Mouse (Mus musculus) erythroblast, embryonic 14.5 days (primary cell): ENCODE data around the gene D2hgdh. TPM values are rescaled to one million over a fixed set of nuclear protein-coding genes. Genes with fewer than 3 reads are reported as not detected.
"Not testable (repeated sequence)": the region's sequence is repeated elsewhere in the genome, so short reads cannot be mapped to it uniquely, and the experiment has no call there.

Experiments used
- H3K27me3 ChIP-seq: 2 replicates; pipeline ENCODE4 v1.6.1; 2012; ENCODE audit warnings: inconsistent platforms; ENCODE audit not compliant: control insufficient read depth
- H3K36me3 ChIP-seq: 2 replicates; pipeline ENCODE4 v1.6.1; 2012; ENCODE audit warnings: mild to moderate bottlenecking, inconsistent platforms; ENCODE audit not compliant: control insufficient read depth
- H3K4me1 ChIP-seq: 2 replicates; pipeline ENCODE4 v1.6.1; 2012; ENCODE audit warnings: inconsistent platforms; ENCODE audit not compliant: control insufficient read depth
- H3K4me3 ChIP-seq: replicated peaks from 2 replicates; pipeline ENCODE3; 2012; ENCODE audit warnings: moderate library complexity, mild to moderate bottlenecking, inconsistent platforms
- H3K9me3 ChIP-seq: 2 replicates; pipeline ENCODE4 v1.6.1; 2012; ENCODE audit warnings: low read length, inconsistent platforms, mixed read lengths; ENCODE audit not compliant: control insufficient read depth
- GATA1 ChIP-seq: IDR thresholded peaks from 2 replicates; pipeline ENCODE4 v1.6.1; 2012; ENCODE audit warnings: low read length, inconsistent platforms, mixed read lengths
- TAL1 ChIP-seq: IDR thresholded peaks from 3 replicates; pipeline ENCODE4 v1.6.1; 2012; ENCODE audit warnings: low read length, inconsistent platforms, mixed read lengths
- polyA plus RNA-seq: library from polyadenylated mRNA; stranded (reverse); fragments of >175 nt; gene quantifications from 2 replicates; pipeline ENCODE4 v1.2.3, GENCODE M21; 2012

Gene D2hgdh
- polyA plus RNA-seq, 1 experiment, result 0.14 TPM

GRCm38 (mm10) chr1:93823796-93824495 is 763 bp upstream of the D2hgdh start:
- Histone ChIP-seq H3K27me3 (no peaks in the 10 kb centered on the region), H3K4me1 (peaks cover 40% of the 10 kb centered on the region), H3K9me3 (no peaks in the 10 kb centered on the region), H3K4me3 (peak overlapping the region; percentile 75), H3K36me3 (peaks cover 57% of the 10 kb centered on the region)
- TF ChIP-seq GATA1, result no peak
- no peak for TF ChIP-seq TAL1

GRCm38 (mm10) chr1:93825105-93825674 is 481 bp downstream of the D2hgdh start:
- Histone ChIP-seq H3K36me3 (peaks cover 46% of the 10 kb centered on the region), H3K4me3 (peak overlapping the region; percentile 75), H3K4me1 (peaks cover 40% of the 10 kb centered on the region), H3K27me3 (no peaks in the 10 kb centered on the region), H3K9me3 (no peaks in the 10 kb centered on the region)
- TF ChIP-seq TAL1, result no peak
- TF ChIP-seq GATA1, result no peak

- no peaks in the 10 kb centered on the region for H3K27me3 ChIP-seq
- TF ChIP-seq TAL1 (no peak), GATA1 (no peak)
- H3K4me3 ChIP-seq, result peak overlapping the region; percentile 75
- H3K9me3 ChIP-seq, result no peaks in the 10 kb centered on the region
- peaks cover 39% of the 10 kb centered on the region for H3K36me3 ChIP-seq
- H3K4me1 ChIP-seq, result peaks cover 40% of the 10 kb centered on the region
These were observed 1.2 kb downstream of the D2hgdh start for GRCm38 (mm10) chr1:93825771-93826539.

GRCm38 (mm10) chr1:93826540-93826835 is 1.8 kb downstream of the D2hgdh start:
- peaks cover 40% of the 10 kb centered on the region for H3K4me1 ChIP-seq
- TF ChIP-seq TAL1, result no peak
- TF ChIP-seq GATA1, result no peak
- H3K4me3 ChIP-seq, result peak overlapping the region; percentile 75
- H3K27me3 ChIP-seq, result no peaks in the 10 kb centered on the region
- H3K9me3 ChIP-seq, result no peaks in the 10 kb centered on the region
- H3K36me3 ChIP-seq, result peaks cover 34% of the 10 kb centered on the region

GRCm38 (mm10) chr1:93832754-93833360 is 8.1 kb downstream of the D2hgdh start:
- not testable (repeated sequence) for H3K4me3 ChIP-seq, H3K9me3 ChIP-seq, H3K4me1 ChIP-seq, H3K27me3 ChIP-seq
- peaks cover 29% of the 10 kb centered on the region for H3K36me3 ChIP-seq

- H3K36me3 ChIP-seq, result peaks cover 29% of the 10 kb centered on the region
- no peak overlapping the region for H3K4me3 ChIP-seq
- H3K9me3 ChIP-seq, result no peaks in the 10 kb centered on the region
- H3K4me1 ChIP-seq, result peaks cover 5% of the 10 kb centered on the region
- H3K27me3 ChIP-seq, result no peaks in the 10 kb centered on the region
- TF ChIP-seq GATA1, result no peak
- no peak for TF ChIP-seq TAL1
These were observed 10.0 kb downstream of the D2hgdh start for GRCm38 (mm10) chr1:93834671-93835150.

- no peak for TF ChIP-seq TAL1
- TF ChIP-seq GATA1, result no peak
- Histone ChIP-seq H3K9me3 (no peaks in the 10 kb centered on the region), H3K4me3 (no peak overlapping the region), H3K36me3 (peaks cover 28% of the 10 kb centered on the region), H3K4me1 (peaks cover 5% of the 10 kb centered on the region), H3K27me3 (no peaks in the 10 kb centered on the region)
These were observed 10.5 kb downstream of the D2hgdh start for GRCm38 (mm10) chr1:93835211-93835610.

GRCm38 (mm10) chr1:93835876-93836531 is 11.3 kb downstream of the D2hgdh start:
- peaks cover 5% of the 10 kb centered on the region for H3K4me1 ChIP-seq
- H3K27me3 ChIP-seq, result no peaks in the 10 kb centered on the region
- H3K4me3 ChIP-seq, result no peak overlapping the region
- no peak for TF ChIP-seq GATA1
- no peak for TF ChIP-seq TAL1
- no peaks in the 10 kb centered on the region for H3K9me3 ChIP-seq
- H3K36me3 ChIP-seq, result peaks cover 28% of the 10 kb centered on the region

- no peaks in the 10 kb centered on the region for H3K27me3 ChIP-seq
- peaks cover 28% of the 10 kb centered on the region for H3K36me3 ChIP-seq
- TF ChIP-seq TAL1 (no peak), GATA1 (no peak)
- H3K9me3 ChIP-seq, result no peaks in the 10 kb centered on the region
- H3K4me3 ChIP-seq, result no peak overlapping the region
- peaks cover 5% of the 10 kb centered on the region for H3K4me1 ChIP-seq
These were observed 11.8 kb downstream of the D2hgdh start for GRCm38 (mm10) chr1:93836532-93836913.
